Mouse (Mus musculus): ENCODE results near the gene Lpar6.
A peak's percentile ranks its signal among the peaks of the same experiment; 100 is the strongest.

Gene Lpar6

GRCm38 (mm10) chr14:73237848-73238321 lies at the start of gene Lpar6:
TSS of gene Lpar6 (plus strand) at chr14:73237895.
- peak; percentile 55 for DNase-seq (ENCODE audit: low read depth)

GRCm38 (mm10) chr14:73199058-73199457 lies 38.6 kb upstream of the Lpar6 start:
- no peak for DNase-seq (ENCODE audit: low read depth)

GRCm38 (mm10) chr14:73201447-73201846 lies 36.2 kb upstream of the Lpar6 start:
- no peak for DNase-seq (ENCODE audit: low read depth)

GRCm38 (mm10) chr14:73204016-73204415 lies 33.7 kb upstream of the Lpar6 start:
- no peak for DNase-seq (ENCODE audit: low read depth)

GRCm38 (mm10) chr14:73209262-73209661 lies 28.4 kb upstream of the Lpar6 start:
- peak; percentile 44 for DNase-seq (ENCODE audit: low read depth)

GRCm38 (mm10) chr14:73210196-73210595 lies 27.5 kb upstream of the Lpar6 start:
- no peak for DNase-seq (ENCODE audit: low read depth)

- no peak for DNase-seq (ENCODE audit: low read depth)
Observed at GRCm38 (mm10) chr14:73211477-73211876, 26.2 kb upstream of the Lpar6 start.

- DNase-seq (ENCODE audit: low read depth) = no peak
Observed at GRCm38 (mm10) chr14:73217062-73217461, 20.6 kb upstream of the Lpar6 start.

GRCm38 (mm10) chr14:73222316-73222970 lies 15.3 kb upstream of the Lpar6 start:
- DNase-seq (ENCODE audit: low read depth) = no peak

- DNase-seq (ENCODE audit: low read depth) = no peak
Observed at GRCm38 (mm10) chr14:73226346-73226745, 11.3 kb upstream of the Lpar6 start.

- no peak for DNase-seq (ENCODE audit: low read depth)
Observed at GRCm38 (mm10) chr14:73226849-73227248, 10.8 kb upstream of the Lpar6 start.

GRCm38 (mm10) chr14:73231286-73231982 lies 6.3 kb upstream of the Lpar6 start:
- no peak for DNase-seq (ENCODE audit: low read depth)

GRCm38 (mm10) chr14:73234468-73235031 lies 3.1 kb upstream of the Lpar6 start:
- DNase-seq (ENCODE audit: low read depth) = no peak

GRCm38 (mm10) chr14:73238498-73239250 lies 979 bp downstream of the Lpar6 start:
- DNase-seq (ENCODE audit: low read depth) = no peak

- no peak for DNase-seq (ENCODE audit: low read depth)
Observed at GRCm38 (mm10) chr14:73239291-73239690, 1.6 kb downstream of the Lpar6 start.

- DNase-seq (ENCODE audit: low read depth) = no peak
Observed at GRCm38 (mm10) chr14:73239857-73240256, 2.2 kb downstream of the Lpar6 start.

GRCm38 (mm10) chr14:73244061-73244597 lies 6.4 kb downstream of the Lpar6 start:
- no peak for DNase-seq (ENCODE audit: low read depth)

- no peak for DNase-seq (ENCODE audit: low read depth)
Observed at GRCm38 (mm10) chr14:73250056-73250455, 12.4 kb downstream of the Lpar6 start.

- DNase-seq (ENCODE audit: low read depth) = no peak
Observed at GRCm38 (mm10) chr14:73252276-73252675, 14.6 kb downstream of the Lpar6 start.

- DNase-seq (ENCODE audit: low read depth) = no peak
Observed at GRCm38 (mm10) chr14:73253453-73254251, 16.0 kb downstream of the Lpar6 start.

GRCm38 (mm10) chr14:73254412-73254811 lies 16.7 kb downstream of the Lpar6 start:
- DNase-seq (ENCODE audit: low read depth) = no peak
